Mouse (Mus musculus): ENCODE data around the gene Rbm15. TPM values are rescaled to one million over a fixed set of nuclear protein-coding genes. Genes with fewer than 3 reads are reported as not detected.

The Rbm15 gene
- polyA plus RNA-seq (2014; fragmentation: Nextera tagmentation; extraction: Ambion mirVana): 16.3 and 16.9 TPM in 2 replicates

GRCm38 (mm10) chr3:107333381-107334201 is at the start of gene Rbm15:
TSS of gene Rbm15 (minus strand) at chr3:107333673.
- H3K27me3 ChIP-seq (replicated peaks; ENCODE audit: control insufficient read depth, insufficient read depth, low read length): no peaks in the 10 kb centered on the region
- under 1% methylated on average over 62 of the region's 62 CpGs for WGBS
- peak within 1 kb of the TSS; percentile 97 for H3K4me2 ChIP-seq
- H3K9ac ChIP-seq (ENCODE audit: low read depth, low read length): peak within 1 kb of the TSS; percentile 99
- H3K4me1 ChIP-seq (replicated peaks; ENCODE audit: control insufficient read depth, insufficient read depth, low read length): peaks cover 24% of the 10 kb centered on the region
- H3K9me3 ChIP-seq (ENCODE audit: control insufficient read depth, low read length): no peaks in the 10 kb centered on the region
- DNase-seq (ENCODE audit: low spot score) (peak; percentile 94), ATAC-seq (replicated peaks; ENCODE audit: low FRiP score) (peak; percentile 88)
- H3K4me3 ChIP-seq (ENCODE audit: low read depth, low read length): peak within 1 kb of the TSS; percentile 97
- peak within 1 kb of the TSS; percentile 97 for H3K27ac ChIP-seq (ENCODE audit: low read depth, low read length)
- peaks cover 13% of the 10 kb centered on the region for H3K36me3 ChIP-seq (ENCODE audit: control insufficient read depth, insufficient read depth, low read length)

- WGBS: 4% methylated on average over 4 of the region's 4 CpGs
- no peak overlapping the region for H3K9ac ChIP-seq (ENCODE audit: low read depth, low read length)
- no peaks in the 10 kb centered on the region for H3K4me1 ChIP-seq (replicated peaks; ENCODE audit: control insufficient read depth, insufficient read depth, low read length)
- no peaks in the 10 kb centered on the region for H3K27me3 ChIP-seq (replicated peaks; ENCODE audit: control insufficient read depth, insufficient read depth, low read length)
- H3K27ac ChIP-seq (ENCODE audit: low read depth, low read length): no peak overlapping the region
- H3K4me3 ChIP-seq (ENCODE audit: low read depth, low read length): no peak overlapping the region
- no peaks in the 10 kb centered on the region for H3K9me3 ChIP-seq (ENCODE audit: control insufficient read depth, low read length)
- ATAC-seq (replicated peaks; ENCODE audit: low FRiP score) (0 out of 2 replicates have a peak, but pooled peaks have one; percentile 15), DNase-seq (ENCODE audit: low spot score) (peak; percentile 67)
- H3K36me3 ChIP-seq (ENCODE audit: control insufficient read depth, insufficient read depth, low read length): no peaks in the 10 kb centered on the region
- no peak overlapping the region for H3K4me2 ChIP-seq
Observed at GRCm38 (mm10) chr3:107379422-107379821, 45.9 kb upstream of the Rbm15 start.

- no peak overlapping the region for H3K9ac ChIP-seq (ENCODE audit: low read depth, low read length)
- 62% methylated on average over 5 of the region's 5 CpGs for WGBS
- no peaks in the 10 kb centered on the region for H3K27me3 ChIP-seq (replicated peaks; ENCODE audit: control insufficient read depth, insufficient read depth, low read length)
- no peaks in the 10 kb centered on the region for H3K4me1 ChIP-seq (replicated peaks; ENCODE audit: control insufficient read depth, insufficient read depth, low read length)
- no peaks in the 10 kb centered on the region for H3K9me3 ChIP-seq (ENCODE audit: control insufficient read depth, low read length)
- ATAC-seq (replicated peaks; ENCODE audit: low FRiP score) (no peak), DNase-seq (ENCODE audit: low spot score) (no peak)
- H3K4me3 ChIP-seq (ENCODE audit: low read depth, low read length): no peak overlapping the region
- no peak overlapping the region for H3K27ac ChIP-seq (ENCODE audit: low read depth, low read length)
- H3K36me3 ChIP-seq (ENCODE audit: control insufficient read depth, insufficient read depth, low read length): no peaks in the 10 kb centered on the region
- H3K4me2 ChIP-seq: no peak overlapping the region
Observed at GRCm38 (mm10) chr3:107378626-107379025, 45.2 kb upstream of the Rbm15 start.

GRCm38 (mm10) chr3:107374948-107375664 is 41.6 kb upstream of the Rbm15 start:
- Histone ChIP-seq H3K27ac (ENCODE audit: low read depth, low read length) (no peak overlapping the region), H3K4me2 (no peak overlapping the region), H3K4me3 (ENCODE audit: low read depth, low read length) (no peak overlapping the region), H3K9ac (ENCODE audit: low read depth, low read length) (no peak overlapping the region), H3K36me3 (ENCODE audit: control insufficient read depth, insufficient read depth, low read length) (no peaks in the 10 kb centered on the region), H3K4me1 (replicated peaks; ENCODE audit: control insufficient read depth, insufficient read depth, low read length) (no peaks in the 10 kb centered on the region), H3K27me3 (replicated peaks; ENCODE audit: control insufficient read depth, insufficient read depth, low read length) (no peaks in the 10 kb centered on the region), H3K9me3 (ENCODE audit: control insufficient read depth, low read length) (no peaks in the 10 kb centered on the region)
- WGBS: 20% methylated on average over 6 of the region's 6 CpGs
- DNase-seq (ENCODE audit: low spot score): no peak
- ATAC-seq (replicated peaks; ENCODE audit: low FRiP score): no peak

GRCm38 (mm10) chr3:107369156-107369555 is 35.7 kb upstream of the Rbm15 start:
- ATAC-seq (replicated peaks; ENCODE audit: low FRiP score) (no peak), DNase-seq (ENCODE audit: low spot score) (no peak)
- Histone ChIP-seq H3K4me2 (no peak overlapping the region), H3K9ac (ENCODE audit: low read depth, low read length) (no peak overlapping the region), H3K4me1 (replicated peaks; ENCODE audit: control insufficient read depth, insufficient read depth, low read length) (no peaks in the 10 kb centered on the region), H3K9me3 (ENCODE audit: control insufficient read depth, low read length) (no peaks in the 10 kb centered on the region), H3K27ac (ENCODE audit: low read depth, low read length) (no peak overlapping the region), H3K36me3 (ENCODE audit: control insufficient read depth, insufficient read depth, low read length) (no peaks in the 10 kb centered on the region), H3K4me3 (ENCODE audit: low read depth, low read length) (no peak overlapping the region), H3K27me3 (replicated peaks; ENCODE audit: control insufficient read depth, insufficient read depth, low read length) (no peaks in the 10 kb centered on the region; the same call in 1 of the 2 replicates)
- 68% methylated on average over 6 of the region's 6 CpGs for WGBS

- Histone ChIP-seq H3K4me3 (ENCODE audit: low read depth, low read length) (no peak overlapping the region), H3K9ac (ENCODE audit: low read depth, low read length) (no peak overlapping the region), H3K4me1 (replicated peaks; ENCODE audit: control insufficient read depth, insufficient read depth, low read length) (no peaks in the 10 kb centered on the region), H3K9me3 (ENCODE audit: control insufficient read depth, low read length) (no peaks in the 10 kb centered on the region), H3K36me3 (ENCODE audit: control insufficient read depth, insufficient read depth, low read length) (no peaks in the 10 kb centered on the region), H3K27me3 (replicated peaks; ENCODE audit: control insufficient read depth, insufficient read depth, low read length) (no peaks in the 10 kb centered on the region; the same call in 1 of the 2 replicates), H3K27ac (ENCODE audit: low read depth, low read length) (no peak overlapping the region), H3K4me2 (no peak overlapping the region)
- 82% methylated on average over 8 of the region's 8 CpGs for WGBS
- DNase-seq (ENCODE audit: low spot score) (no peak), ATAC-seq (replicated peaks; ENCODE audit: low FRiP score) (no peak)
Observed at GRCm38 (mm10) chr3:107367938-107368599, 34.6 kb upstream of the Rbm15 start.

GRCm38 (mm10) chr3:107365341-107365740 is 31.9 kb upstream of the Rbm15 start:
- no peak overlapping the region for H3K27ac ChIP-seq (ENCODE audit: low read depth, low read length)
- H3K4me1 ChIP-seq (replicated peaks; ENCODE audit: control insufficient read depth, insufficient read depth, low read length): no peaks in the 10 kb centered on the region
- no peak for DNase-seq (ENCODE audit: low spot score)
- no peak for ATAC-seq (replicated peaks; ENCODE audit: low FRiP score)
- no peaks in the 10 kb centered on the region; the same call in 1 of the 2 replicates for H3K27me3 ChIP-seq (replicated peaks; ENCODE audit: control insufficient read depth, insufficient read depth, low read length)
- no peak overlapping the region for H3K4me2 ChIP-seq
- no peak overlapping the region for H3K9ac ChIP-seq (ENCODE audit: low read depth, low read length)
- WGBS: 82% methylated on average over 4 of the region's 4 CpGs
- H3K4me3 ChIP-seq (ENCODE audit: low read depth, low read length): no peak overlapping the region
- no peaks in the 10 kb centered on the region for H3K36me3 ChIP-seq (ENCODE audit: control insufficient read depth, insufficient read depth, low read length)
- H3K9me3 ChIP-seq (ENCODE audit: control insufficient read depth, low read length): no peaks in the 10 kb centered on the region

GRCm38 (mm10) chr3:107363391-107363790 is 29.9 kb upstream of the Rbm15 start:
- DNase-seq (ENCODE audit: low spot score) (no peak), ATAC-seq (replicated peaks; ENCODE audit: low FRiP score) (no peak)
- no peaks in the 10 kb centered on the region for H3K4me1 ChIP-seq (replicated peaks; ENCODE audit: control insufficient read depth, insufficient read depth, low read length)
- H3K36me3 ChIP-seq (ENCODE audit: control insufficient read depth, insufficient read depth, low read length): no peaks in the 10 kb centered on the region
- no peak overlapping the region for H3K27ac ChIP-seq (ENCODE audit: low read depth, low read length)
- no peaks in the 10 kb centered on the region for H3K27me3 ChIP-seq (replicated peaks; ENCODE audit: control insufficient read depth, insufficient read depth, low read length)
- H3K9me3 ChIP-seq (ENCODE audit: control insufficient read depth, low read length): no peaks in the 10 kb centered on the region
- no peak overlapping the region for H3K4me2 ChIP-seq
- H3K4me3 ChIP-seq (ENCODE audit: low read depth, low read length): no peak overlapping the region
- 81% methylated on average over 5 of the region's 5 CpGs for WGBS
- no peak overlapping the region for H3K9ac ChIP-seq (ENCODE audit: low read depth, low read length)
